Mouse (Mus musculus) lung, postnatal 0 days (tissue): ENCODE measurements around the gene Gsta2.

ENCODE experiments used
- CTCF ChIP-seq: IDR thresholded peaks from 2 replicates; pipeline ENCODE4 v1.5.1; 2016; ENCODE audit warnings: antibody characterized with exemption, mild to moderate bottlenecking
- EP300 ChIP-seq: IDR thresholded peaks from 2 replicates; pipeline ENCODE4 v1.6.1; 2016; ENCODE audit warnings: antibody characterized with exemption, mild to moderate bottlenecking, control low read depth

DNA sequence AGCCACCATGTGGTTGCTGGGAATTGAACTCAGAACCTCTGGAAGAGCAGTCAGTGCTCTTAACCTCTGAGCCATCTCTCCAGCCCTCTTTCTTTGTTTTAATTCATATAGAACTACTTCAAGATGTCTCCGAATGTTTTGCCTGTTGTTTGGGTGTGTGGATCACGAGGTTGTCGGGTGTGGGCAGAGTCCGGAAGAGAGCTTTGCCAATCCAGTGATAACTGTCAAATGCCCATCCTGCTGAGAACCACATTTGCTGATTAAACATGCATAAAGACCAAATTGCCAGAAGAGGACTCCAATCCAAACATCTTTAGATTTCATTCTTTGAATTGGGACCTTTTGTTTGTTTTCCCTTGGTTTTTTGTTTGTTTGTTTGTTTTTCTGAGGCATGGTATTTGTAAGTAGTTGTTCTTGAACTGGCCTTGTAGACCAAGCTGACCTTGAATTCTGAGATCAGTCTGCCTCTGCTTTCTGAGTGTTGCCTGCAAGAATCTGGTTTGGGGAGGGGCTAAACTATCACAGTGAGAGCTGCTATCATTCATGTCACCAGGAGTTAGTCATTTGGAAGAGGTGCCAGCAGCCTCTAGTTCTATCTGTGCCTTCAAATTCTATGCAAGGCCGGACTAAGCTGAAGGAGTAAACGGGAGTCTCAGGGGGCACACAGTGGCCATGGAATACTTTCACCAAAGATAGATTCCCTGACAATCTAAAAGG lies 3.9 kb downstream of the Gsta2 start:
- no peak for TF ChIP-seq EP300
- TF ChIP-seq CTCF = no peak
